Mouse (Mus musculus): Measurements from ENCODE around the gene Eif3i.

DNA sequence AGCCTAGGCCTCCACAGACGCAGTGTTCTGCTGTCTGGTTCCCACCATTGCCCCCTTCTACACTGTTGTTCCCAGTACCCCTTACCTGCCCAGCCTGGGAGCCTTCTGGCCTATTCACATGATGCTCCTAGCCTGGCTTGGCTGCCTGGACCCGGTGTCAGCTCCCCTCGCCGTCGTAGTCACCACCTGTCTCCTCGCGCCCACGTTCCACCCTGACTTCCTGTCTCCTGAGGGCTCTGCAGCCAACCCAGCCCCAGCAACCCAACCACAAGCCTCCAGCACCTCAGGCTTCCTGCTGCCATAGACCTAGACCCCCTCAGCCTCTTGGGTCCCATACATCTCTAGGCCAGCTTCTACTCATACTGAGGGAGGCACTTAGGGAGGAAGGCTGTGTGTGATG is 27.0 kb downstream of the Eif3i start, which contains the start of gene Lck:
- no peak for TF ChIP-seq POLR2A (IDR thresholded peaks at IDR 0.05; ENCODE audit: borderline replicate concordance, low read depth, low read length)
- no peak for TF ChIP-seq CTCF (IDR thresholded peaks at IDR 0.05; ENCODE audit: low read depth, low read length)
